Mouse (Mus musculus) layer of hippocampus, postnatal 10 days (tissue): ENCODE measurements around the gene Pccb. TPM values are rescaled to one million over a fixed set of nuclear protein-coding genes. Genes with fewer than 3 reads are reported as not detected.

Source experiments
- DNase-seq, 2 experiments: peaks; one replicate each; pipeline ENCODE4 v3.0.0; 2021; ENCODE audit warnings: low spot score in 2 of 2
- total RNA-seq, 2 experiments: library from RNA; stranded (reverse); gene quantifications; 2 replicates each; pipeline ENCODE4 v1.2.3; 2021

Gene Pccb
- total RNA-seq, 2 experiments from 2014 or later: 50.8 to 53.3 TPM

- no peak for DNase-seq
These were observed 46.8 kb downstream of the Pccb start for GRCm38 (mm10) chr9:100987850-100988249.

- DNase-seq: no peak
These were observed 47.7 kb downstream of the Pccb start for GRCm38 (mm10) chr9:100987006-100987405.

DNA sequence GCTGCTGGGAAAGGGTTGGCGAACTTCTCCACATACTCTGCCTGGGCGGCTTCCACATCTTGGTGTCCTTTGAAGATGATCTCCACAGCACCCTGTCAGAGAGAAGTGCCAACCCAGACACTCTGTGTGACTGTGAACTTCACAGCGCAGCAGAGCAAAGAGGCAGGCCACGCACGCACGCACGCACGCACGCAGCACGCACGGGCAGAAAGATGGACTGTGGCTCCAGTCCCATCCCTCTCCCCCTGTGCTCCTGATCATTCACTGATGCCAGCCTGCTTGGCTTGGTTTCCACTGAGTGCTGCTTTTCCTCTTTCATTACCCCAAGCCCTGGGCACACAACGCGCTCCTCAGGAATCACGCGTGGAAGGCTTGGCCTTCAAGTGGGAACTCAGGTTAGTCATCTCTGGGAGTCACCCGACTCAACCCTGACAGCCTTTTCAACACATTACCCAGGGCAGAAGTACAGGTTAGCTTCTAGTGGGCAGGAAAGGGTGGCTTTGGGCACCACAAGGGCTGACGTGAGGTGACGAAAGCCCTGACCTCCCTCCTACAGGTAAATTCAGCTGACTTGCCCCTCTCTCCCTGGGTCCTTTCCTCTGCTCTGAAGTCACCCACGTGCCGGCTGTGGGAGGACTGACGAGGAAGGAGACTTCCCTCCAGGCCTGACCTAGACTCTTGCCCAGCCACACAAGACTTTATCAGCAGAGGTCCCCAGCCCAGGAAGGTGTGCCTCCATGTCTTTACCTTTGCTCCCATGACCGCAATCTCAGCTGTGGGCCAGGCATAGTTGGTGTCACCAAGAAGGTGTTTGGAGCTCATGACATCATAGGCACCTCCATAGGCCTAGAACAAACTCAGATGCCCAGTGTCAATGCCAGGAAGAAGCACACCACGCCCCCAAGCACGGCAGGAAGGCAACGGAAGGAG is 50.1 kb downstream of the Pccb start:
- no peak for DNase-seq

GRCm38 (mm10) chr9:100982786-100983185 is 51.9 kb downstream of the Pccb start:
- no peak for DNase-seq

DNA sequence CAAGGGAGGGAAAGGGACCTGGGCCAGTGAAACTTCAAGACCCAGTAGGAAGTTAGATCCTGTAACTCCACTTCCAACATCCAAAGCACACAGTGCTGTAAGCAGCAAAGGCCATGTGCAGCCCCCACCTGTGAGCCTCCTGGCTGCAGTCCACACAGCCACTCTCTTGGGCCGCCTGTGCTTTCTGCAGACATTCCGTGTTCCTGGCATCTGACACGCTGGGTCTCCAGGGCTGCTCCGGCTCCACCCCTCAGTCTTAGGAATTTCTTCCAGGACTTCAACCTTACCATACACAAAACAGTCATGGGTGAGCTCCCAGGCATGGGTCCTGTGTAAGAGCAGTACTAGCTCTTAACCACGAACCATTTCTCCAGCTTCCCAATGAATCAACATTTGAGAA is 55.4 kb downstream of the Pccb start:
- no peak for DNase-seq

DNA sequence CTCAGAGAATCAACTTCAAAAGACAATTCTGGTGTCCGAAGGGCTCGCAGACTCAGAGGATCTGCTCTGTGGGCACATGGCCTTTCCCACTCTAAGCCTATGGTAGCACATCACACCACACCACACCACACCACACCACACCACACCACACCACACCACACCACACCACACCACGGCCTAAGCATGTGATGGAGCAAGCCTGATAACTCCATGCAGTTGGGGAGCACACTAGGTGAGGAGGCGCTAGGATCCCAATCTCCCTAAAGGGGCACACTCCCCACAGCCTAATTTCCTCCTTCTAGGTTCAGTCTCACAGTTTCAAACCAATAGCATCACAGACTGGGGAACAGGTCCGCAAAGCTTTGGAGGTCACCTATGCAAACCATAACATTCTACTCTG is 56.0 kb downstream of the Pccb start:
- DNase-seq: no peak

DNA sequence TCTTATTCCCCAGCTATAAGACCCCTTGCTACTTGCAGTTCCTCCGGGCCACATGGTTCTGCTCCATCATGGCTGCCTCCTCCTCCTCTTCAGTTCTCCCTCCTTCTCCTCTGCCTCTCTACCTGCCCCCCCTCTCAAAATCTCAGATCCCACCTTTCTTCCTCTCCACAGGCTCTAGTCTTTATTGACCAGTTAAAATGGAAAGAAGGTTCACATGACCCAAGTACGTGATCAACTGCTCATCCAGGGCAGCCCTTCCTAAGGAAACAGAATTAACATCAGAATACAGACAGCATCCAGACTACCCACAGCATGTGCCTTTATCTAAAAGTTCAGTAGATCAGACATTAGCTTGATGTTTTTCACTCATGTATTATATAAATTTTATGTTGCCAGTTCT is 65.2 kb downstream of the Pccb start:
- DNase-seq: no peak

DNA sequence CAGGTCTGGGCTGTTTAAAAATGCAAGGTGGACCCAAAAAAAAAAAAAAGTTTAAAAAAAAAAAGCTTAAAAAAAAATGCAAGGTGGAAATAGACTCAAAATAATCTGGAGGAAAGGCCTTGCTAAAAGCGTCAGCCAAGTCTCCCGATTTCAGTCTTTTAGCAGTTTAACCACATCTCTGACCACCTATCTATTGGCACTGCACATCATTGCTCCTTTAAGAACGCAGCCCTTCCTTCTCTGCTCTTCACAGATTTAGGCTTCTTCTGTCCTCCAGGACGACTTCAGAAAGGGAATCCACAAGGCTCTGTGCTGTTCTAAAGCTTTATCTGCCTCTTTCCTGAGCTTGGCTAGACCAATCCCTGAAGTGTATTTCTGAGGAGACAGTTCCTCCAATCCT is 70.6 kb downstream of the Pccb start:
- DNase-seq: no peak

DNA sequence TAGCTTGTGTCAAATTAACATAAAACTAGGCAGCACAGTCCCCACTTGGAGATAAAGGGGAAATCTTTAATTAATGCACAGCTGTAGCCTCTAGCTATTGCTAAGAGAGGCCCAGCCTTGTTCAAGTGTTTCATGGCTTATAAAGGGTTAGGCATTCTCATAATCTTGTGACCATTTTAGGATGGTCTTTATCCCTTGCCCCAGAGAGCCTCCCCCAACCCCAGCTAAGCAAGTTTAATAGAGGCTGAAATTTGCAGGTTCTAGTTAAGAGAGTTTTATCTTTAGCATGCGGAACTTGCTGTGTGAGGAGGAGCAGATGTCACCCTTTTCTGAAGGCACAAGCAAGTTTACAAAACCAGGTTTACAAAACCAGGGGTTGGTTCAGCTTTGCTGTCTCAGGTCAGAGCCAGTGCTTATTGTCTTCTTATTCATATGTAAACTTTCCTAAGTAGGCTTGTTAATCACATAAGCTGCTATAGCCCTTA is 71.2 kb downstream of the Pccb start:
- DNase-seq: no peak

GRCm38 (mm10) chr9:100962903-100963427 is 71.7 kb downstream of the Pccb start:
- DNase-seq: no peak

DNA sequence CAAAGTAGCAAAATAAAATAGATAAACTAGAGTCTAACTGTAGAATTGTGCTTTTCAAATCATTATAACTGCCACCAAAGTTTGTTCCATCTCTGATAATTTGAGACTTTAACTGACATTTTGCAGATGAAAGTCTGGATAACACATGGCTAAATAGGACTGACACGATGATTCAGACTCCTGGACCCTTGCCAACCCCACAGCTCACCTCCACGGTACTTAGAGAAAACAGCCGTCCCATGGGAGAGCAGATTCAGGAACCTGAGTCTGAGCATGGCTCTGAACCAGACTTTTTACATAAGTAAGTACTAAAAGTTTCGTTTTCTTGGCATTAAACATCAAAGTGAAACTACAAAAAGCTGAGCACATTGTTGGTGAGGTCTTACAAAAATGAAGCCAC is 83.2 kb downstream of the Pccb start:
- no peak for DNase-seq

GRCm38 (mm10) chr9:100944677-100945365 is 89.9 kb downstream of the Pccb start:
- no peak for DNase-seq

DNA sequence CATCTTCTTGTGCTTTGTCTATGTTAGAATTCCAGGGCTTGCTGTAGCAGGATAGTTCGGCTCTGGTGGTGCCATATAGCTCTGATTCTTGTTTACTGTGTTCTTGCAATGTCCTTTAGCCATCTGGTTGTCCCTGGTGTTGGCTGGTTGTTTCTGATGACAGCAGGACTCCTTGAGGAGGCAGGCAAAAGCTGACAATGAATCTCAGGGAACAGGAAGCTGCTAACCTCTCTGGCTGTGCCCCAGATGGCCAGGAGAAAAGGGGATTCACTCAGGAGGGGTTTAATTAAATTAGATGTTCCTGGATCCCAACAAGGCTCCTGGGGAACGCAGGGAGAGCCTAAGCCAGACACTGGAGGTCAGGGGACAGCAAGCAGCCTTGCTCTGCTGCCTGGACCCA is 92.7 kb downstream of the Pccb start:
- DNase-seq: no peak

Other genes with a start within 250 kb of the Pccb start
- 10 to 100 TPM; 56.7 to 58.4 TPM for gene Msl2, start 39.2 kb upstream of the Pccb start, total RNA-seq
- gene Ppp2r3a, start 216.9 kb upstream of the Pccb start, total RNA-seq: 10 to 100 TPM; 31.4 to 31.6 TPM